Mouse (Mus musculus): Measurements from ENCODE around the gene Tapt1.

The Tapt1 gene

GRCm38 (mm10) chr5:44233933-44234332 lies 7.5 kb upstream of the Tapt1 start:
- DNase-seq (ENCODE audit: low spot score), result no peak

DNA sequence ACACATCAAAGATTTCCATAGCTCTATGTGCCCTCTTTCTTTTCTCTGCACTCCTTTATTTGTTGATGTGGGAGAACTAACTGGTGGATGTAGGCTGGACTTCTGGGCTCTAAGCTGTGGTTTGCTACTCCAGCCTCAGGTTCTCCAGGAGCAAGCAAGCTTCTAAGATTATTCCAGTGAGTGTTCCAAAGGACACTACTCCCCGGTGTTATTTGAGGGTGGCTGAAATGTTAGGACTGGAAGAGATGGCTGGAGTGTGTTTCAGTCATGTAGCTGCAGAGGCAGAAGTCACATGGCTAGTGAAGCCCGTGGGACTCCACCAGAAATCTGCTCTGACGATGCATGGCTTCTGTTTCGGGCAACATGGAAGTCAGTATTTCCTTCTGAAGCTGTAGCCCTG lies 2.3 kb upstream of the Tapt1 start:
- DNase-seq (ENCODE audit: low spot score), result no peak

- no peak for DNase-seq (ENCODE audit: low spot score)
These were observed 1.9 kb upstream of the Tapt1 start for GRCm38 (mm10) chr5:44228323-44228722.

GRCm38 (mm10) chr5:44227462-44227840 lies 1.0 kb upstream of the Tapt1 start:
- no peak for DNase-seq (ENCODE audit: low spot score)

DNA sequence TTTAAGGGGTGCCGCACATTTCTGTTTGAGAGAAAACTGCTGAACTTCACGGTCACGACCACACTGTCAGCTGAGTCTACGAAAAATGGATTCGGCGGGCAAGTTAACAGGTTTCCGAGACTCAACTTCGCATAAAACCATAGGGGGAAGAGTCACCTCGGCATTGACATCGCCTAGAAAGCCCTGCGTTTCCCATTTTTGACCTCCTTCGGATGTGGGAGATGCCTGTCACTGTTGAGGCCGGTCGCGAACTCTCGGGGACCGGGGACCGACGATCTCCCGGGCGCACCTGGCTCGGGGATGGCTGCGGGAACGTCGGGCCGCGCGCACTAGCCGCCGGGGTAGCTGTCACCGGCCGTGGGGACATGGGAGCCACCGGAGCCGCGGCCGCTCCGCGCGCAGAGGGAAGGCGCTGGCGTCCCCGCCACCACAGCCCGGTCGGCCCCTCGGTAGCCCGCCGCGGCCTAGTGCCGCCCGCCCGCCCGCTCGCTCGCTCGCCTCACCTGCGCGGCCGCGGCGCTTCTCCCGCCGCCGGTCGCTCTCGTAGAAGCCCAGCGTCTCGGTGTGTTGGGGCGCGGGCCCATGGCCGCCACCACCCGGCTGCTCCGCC lies 410 bp downstream of the Tapt1 start:
- no peak for DNase-seq (ENCODE audit: low spot score)

DNA sequence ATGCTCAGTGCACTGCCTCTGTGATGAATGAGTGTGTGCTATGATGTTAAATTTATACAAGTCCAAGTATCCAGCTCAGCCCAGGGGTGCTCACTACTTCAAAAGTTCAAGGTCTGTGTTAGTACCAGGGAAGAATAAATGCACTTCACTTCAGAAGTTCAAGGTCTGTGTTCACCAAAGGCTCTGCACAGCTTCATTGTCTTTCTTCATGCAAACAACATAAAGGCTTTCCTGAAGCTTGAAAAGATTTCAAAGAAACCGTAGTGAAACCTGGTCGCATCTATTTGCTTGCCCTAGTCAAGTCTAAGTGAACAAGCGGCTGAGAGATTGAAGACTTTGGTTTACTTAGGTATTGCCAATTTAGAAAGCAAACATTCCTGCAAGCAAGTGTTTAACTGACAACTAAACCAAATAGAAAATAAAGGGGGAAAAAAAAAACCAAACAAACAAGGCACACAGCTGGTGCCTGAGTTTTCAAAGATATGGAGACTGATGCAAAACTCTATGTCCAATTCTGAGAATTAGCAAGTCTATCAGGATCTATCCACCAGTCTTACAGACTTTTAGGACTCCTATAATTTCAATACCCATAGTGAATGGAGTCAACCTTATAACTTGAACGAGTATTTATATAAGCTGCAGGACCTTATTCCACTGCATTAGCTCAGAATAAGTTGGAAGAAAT lies 1.4 kb downstream of the Tapt1 start:
- DNase-seq (ENCODE audit: low spot score), result no peak

- no peak for DNase-seq (ENCODE audit: low spot score)
These were observed 2.2 kb downstream of the Tapt1 start for GRCm38 (mm10) chr5:44224251-44224650.

- DNase-seq (ENCODE audit: low spot score), result no peak
These were observed 3.0 kb downstream of the Tapt1 start for GRCm38 (mm10) chr5:44223341-44223881.

DNA sequence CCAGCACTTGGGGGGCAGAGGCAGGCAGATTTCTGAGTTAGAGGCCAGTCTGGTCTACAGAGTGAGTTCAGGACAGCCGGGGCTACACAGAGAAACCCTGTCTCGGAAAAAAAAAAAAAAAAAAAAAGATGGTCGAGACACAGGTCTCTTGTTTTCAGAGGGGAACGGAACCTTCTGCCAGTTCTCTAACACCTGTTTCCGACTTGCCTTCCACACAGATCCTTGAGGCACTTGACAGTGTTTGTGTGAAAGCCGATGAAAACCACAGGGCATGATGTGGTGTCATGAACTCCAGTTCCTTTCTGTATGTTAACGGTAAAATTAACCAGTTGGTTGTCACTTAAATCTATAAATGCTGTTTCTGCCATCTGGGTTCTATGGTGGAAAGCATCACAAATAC lies 6.0 kb downstream of the Tapt1 start:
- DNase-seq (ENCODE audit: low spot score), result no peak

- DNase-seq (ENCODE audit: low spot score), result no peak
These were observed 6.6 kb downstream of the Tapt1 start for GRCm38 (mm10) chr5:44219871-44220270.

GRCm38 (mm10) chr5:44218483-44218882 lies 7.9 kb downstream of the Tapt1 start:
- DNase-seq (ENCODE audit: low spot score), result no peak

- no peak for DNase-seq (ENCODE audit: low spot score)
These were observed 8.8 kb downstream of the Tapt1 start for GRCm38 (mm10) chr5:44217685-44218041.

- DNase-seq (ENCODE audit: low spot score), result no peak
These were observed 9.3 kb downstream of the Tapt1 start for GRCm38 (mm10) chr5:44217041-44217684.

GRCm38 (mm10) chr5:44215118-44215517 lies 11.3 kb downstream of the Tapt1 start:
- DNase-seq (ENCODE audit: low spot score), result no peak

DNA sequence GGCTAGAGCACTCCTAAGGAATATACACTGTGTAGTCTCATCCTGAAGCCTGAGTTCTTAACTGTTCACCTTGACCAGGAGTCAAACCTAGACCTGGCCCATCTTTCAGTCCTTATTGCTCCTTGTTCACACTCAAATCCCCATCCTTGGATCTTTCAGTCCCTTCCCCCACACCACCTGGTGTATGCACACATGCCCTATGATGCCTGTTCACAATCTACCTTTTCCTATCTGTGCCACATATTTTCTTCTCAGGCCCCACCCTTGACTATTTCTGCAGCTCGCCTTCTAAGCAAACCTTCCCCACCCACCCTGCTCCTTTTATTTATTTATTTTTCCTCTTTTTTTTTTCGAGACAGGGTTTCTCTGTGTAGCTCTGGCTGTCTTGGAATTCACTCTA lies 12.4 kb downstream of the Tapt1 start:
- DNase-seq (ENCODE audit: low spot score), result no peak

DNA sequence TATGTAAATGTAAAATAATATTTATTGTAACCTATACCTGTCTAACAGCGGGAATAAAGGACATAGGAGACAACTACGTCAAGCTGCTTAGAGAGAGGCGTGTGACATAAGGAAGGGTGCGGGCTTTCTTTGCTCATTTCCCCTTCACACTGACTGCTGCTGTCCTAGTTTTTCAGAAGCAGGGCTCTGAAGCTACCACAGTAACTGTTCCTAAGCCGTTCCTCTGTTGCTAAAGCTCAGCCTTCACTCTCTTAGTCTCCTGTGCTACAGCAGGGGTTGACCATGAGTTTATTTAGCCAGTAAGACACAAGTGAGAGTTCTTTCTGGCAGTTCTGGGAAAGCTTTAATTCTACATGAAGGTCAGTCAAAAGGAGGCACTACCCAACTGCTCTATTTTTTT lies 13.0 kb downstream of the Tapt1 start:
- no peak for DNase-seq (ENCODE audit: low spot score)

- no peak for DNase-seq (ENCODE audit: low spot score)
These were observed 14.5 kb downstream of the Tapt1 start for GRCm38 (mm10) chr5:44211818-44212465.

- no peak for DNase-seq (ENCODE audit: low spot score)
These were observed 19.1 kb downstream of the Tapt1 start for GRCm38 (mm10) chr5:44207286-44207685.

DNA sequence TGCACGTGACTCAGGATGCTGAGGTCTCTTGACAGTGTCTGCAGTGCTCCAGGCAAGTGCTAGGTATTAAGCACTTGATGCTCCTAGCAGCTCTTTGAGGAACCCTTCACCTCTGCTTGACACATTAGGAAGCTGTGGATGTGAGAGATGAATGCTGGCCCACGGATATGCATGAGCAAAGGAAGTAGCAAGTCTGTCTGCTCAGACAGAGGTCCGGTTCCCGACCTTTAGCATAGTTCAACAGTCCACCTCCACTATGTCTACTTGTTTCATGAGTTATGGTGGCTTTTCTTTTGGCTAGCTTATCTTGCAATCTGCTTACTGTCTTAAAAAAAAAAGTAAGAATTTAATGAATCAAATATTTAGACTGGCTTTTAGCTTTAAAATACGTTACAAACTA lies 19.8 kb downstream of the Tapt1 start:
- no peak for DNase-seq (ENCODE audit: low spot score)

- DNase-seq (ENCODE audit: low spot score), result no peak
These were observed 23.0 kb downstream of the Tapt1 start for GRCm38 (mm10) chr5:44203410-44203809.

DNA sequence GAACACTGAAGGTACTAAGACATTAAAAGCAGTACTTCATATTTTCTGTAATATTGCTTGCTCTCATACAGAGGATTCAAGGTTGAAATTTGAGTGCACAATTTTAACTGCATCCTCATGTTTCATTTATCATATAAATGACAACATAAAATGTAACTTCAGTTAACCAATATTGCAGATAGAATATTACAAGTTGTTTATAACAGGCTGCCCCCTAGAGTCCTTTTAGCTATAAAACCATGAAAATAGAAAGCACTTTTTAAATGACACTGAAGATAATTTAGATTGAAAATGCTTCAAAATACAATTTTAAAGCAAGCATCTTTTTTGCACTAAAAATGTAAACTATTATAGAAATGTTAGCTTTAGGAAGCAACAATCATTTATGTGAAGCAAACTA lies 24.8 kb downstream of the Tapt1 start:
- no peak for DNase-seq (ENCODE audit: low spot score)

DNA sequence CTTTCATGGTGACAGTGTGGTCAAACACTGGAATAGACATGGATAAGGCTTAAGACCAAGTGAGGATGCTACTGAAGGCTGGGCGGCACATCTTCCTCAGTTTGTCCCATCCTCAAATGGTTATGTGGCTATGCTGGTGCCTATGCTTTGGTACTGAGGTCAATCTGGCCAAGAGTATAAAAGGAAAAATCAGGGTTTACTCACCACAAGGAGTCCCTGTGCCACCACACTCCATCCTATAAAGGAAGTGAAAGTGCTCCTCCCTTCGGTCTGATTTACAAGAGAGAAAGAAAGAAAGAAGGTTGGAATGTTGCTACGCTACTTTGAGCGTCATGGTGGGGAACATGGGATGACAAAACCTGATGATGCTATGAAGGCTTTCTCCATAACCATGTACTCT lies 27.3 kb downstream of the Tapt1 start:
- DNase-seq (ENCODE audit: low spot score), result no peak

DNA sequence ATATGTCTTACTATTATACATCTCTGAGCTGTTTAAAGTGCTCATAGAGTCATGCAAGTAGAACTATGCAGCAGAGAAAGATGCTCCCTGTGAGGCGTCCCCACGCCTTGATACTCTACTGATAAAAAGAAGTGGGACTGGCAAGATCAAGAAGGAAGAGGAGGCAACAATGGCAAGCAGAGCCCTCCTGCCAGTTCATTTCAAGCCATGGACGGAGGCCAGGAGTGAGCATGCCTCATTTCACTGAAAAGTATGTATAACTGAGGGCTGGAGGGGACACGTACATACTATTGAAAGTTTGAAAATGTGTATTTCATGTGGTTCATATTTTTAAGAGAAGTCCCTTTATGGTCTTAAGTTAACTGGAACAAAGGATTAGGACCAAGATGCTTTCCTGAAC lies 28.0 kb downstream of the Tapt1 start:
- DNase-seq (ENCODE audit: low spot score), result no peak
